Comparison of ENCODE assay signal across 16 mouse cellular contexts in the genomic region with DNA sequence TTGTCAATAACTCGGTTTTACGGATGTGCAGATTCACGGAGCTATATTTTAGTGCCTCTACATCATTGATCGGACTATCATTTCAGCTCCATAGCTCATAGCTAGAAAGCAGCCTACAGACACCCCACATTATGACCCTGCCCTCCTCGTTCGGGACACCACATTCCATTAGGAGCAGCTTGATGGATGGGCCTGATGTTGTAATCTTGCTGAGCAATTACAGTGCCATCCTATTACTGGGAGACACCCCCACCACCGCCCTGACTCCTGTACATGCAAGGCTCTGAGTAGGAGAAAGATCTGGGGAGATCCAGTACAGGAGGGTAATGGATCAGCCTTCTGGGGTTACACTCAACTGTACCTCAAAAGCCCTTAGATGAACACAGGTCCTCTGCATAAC.
"Had no signal": no experiment of that assay in that cellular context is flagged by ENCODE, and none has a peak within 500 bp of the region (broad histone marks: within the 10 kb centered on the region; RNA-seq: fewer than 3 reads in every experiment).

No protein-coding gene starts in this region.

- H3K27me3 ChIP-seq: limb, embryonic 13.5 days; stomach, embryonic 15.5 days had no signal

- H3K9ac ChIP-seq: limb, embryonic 13.5 days; liver, embryonic 15.5 days; lung, embryonic 14.5 days; midbrain, embryonic 12.5 days; stomach, embryonic 15.5 days had no signal

- H3K4me3 ChIP-seq: layer of hippocampus, adult 2 months; limb, embryonic 13.5 days; liver, embryonic 15.5 days; megakaryocyte, embryonic 14.5 days; midbrain, embryonic 12.5 days; stomach, embryonic 15.5 days had no signal

- H3K4me1 ChIP-seq: midbrain, embryonic 12.5 days; stomach, embryonic 15.5 days had no signal

- H3K4me2 ChIP-seq: limb, embryonic 13.5 days; liver, embryonic 15.5 days; lung, embryonic 14.5 days; midbrain, embryonic 12.5 days; stomach, embryonic 15.5 days had no signal

- H3K9me3 ChIP-seq: liver, embryonic 15.5 days; midbrain, embryonic 12.5 days; stomach, embryonic 15.5 days had no signal

- H3K27ac ChIP-seq: kidney, postnatal 0 days; layer of hippocampus, adult 2 months; limb, embryonic 13.5 days; liver, embryonic 15.5 days; macrophage; midbrain, embryonic 12.5 days; stomach, embryonic 15.5 days had no signal

- H3K36me3 ChIP-seq: limb, embryonic 13.5 days; liver, embryonic 15.5 days; midbrain, embryonic 12.5 days; stomach, embryonic 15.5 days had no signal

- DNase-seq: kidney, adult 8-10 months; kidney, postnatal 4 days; left cerebral cortex, postnatal 4 days; lung, postnatal 10 days; right cerebral cortex, postnatal 14 days; thymus, adult 2 months; thymus, postnatal 25 days had no signal
